Comparison of ENCODE assay signal across 9 mouse cellular contexts in genomic region chr10:80432387-80432785, GRCm38 (mm10). TPM values are rescaled to one million over a fixed set of nuclear protein-coding genes. Genes with fewer than 3 reads are reported as not detected.
DNase-seq lines count a peak whose midpoint lies in the region; ATAC-seq and TF ChIP-seq lines count a peak whose summit lies in the region.
"Had no signal": no experiment of that assay in that cellular context is flagged by ENCODE, and none has a peak within 500 bp of the region (broad histone marks: within the 10 kb centered on the region; RNA-seq: fewer than 3 reads in every experiment).

No protein-coding gene starts in this region.

- 2% methylated on average over 4 of the region's 4 CpGs for WGBS in spleen, adult 2 months
- WGBS in liver, embryonic 12.5 days (ENCODE audit: insufficient replicate concordance), result 7% methylated on average over 4 of the region's 4 CpGs

- peak overlapping the region; percentile 98 for H3K27ac ChIP-seq in spleen, adult 2 months (ENCODE audit: insufficient read depth, low read length)
- peak overlapping the region; percentile 95 for H3K27ac ChIP-seq in liver, embryonic 12.5 days

- no peak for DNase-seq in spleen, adult 2 months (ENCODE audit: low read depth in 1 of 2, low spot score in 2 of 2)
- no peak for DNase-seq in spleen, adult 18-20 months
- no peak for DNase-seq in adrenal gland, adult (ENCODE audit: inconsistent age in 2 of 2, low spot score in 1 of 2)
- DNase-seq in embryo, embryonic 10.5 days (ENCODE audit: low spot score), result no peak
- no peak for DNase-seq in left cerebral cortex, postnatal 14 days (ENCODE audit: low spot score in 2 of 2)
- DNase-seq: layer of hippocampus, postnatal 36 days had no signal

- peaks cover 48% of the 10 kb centered on the region for H3K36me3 ChIP-seq in erythroblast, embryonic 14.5 days (ENCODE audit: control insufficient read depth)
- H3K36me3 ChIP-seq in spleen, adult 2 months (ENCODE audit: control insufficient read depth, insufficient read depth, low read length), result peaks cover 17% of the 10 kb centered on the region
- H3K36me3 ChIP-seq in liver, embryonic 12.5 days, result peaks cover 42% of the 10 kb centered on the region

- H3K9me3 ChIP-seq in erythroblast, embryonic 14.5 days (ENCODE audit: control insufficient read depth, low read length), result peaks cover 2% of the 10 kb centered on the region; the same call in 1 of the 2 replicates
- no peaks in the 10 kb centered on the region for H3K9me3 ChIP-seq in liver, embryonic 12.5 days (replicated peaks)

- H3K27me3 ChIP-seq in erythroblast, embryonic 14.5 days (ENCODE audit: control insufficient read depth), result no peaks in the 10 kb centered on the region
- H3K27me3 ChIP-seq in spleen, adult 2 months (ENCODE audit: control insufficient read depth, insufficient read depth, low read length), result no peaks in the 10 kb centered on the region
- H3K27me3 ChIP-seq in liver, embryonic 12.5 days (replicated peaks), result no peaks in the 10 kb centered on the region

- peak overlapping the region; percentile 87 for H3K4me2 ChIP-seq in liver, embryonic 12.5 days

- H3K4me3 ChIP-seq in erythroblast, embryonic 14.5 days (replicated peaks), result peak overlapping the region; percentile 100
- peak overlapping the region; percentile 89 for H3K4me3 ChIP-seq in spleen, adult 2 months (ENCODE audit: extremely low read depth, insufficient read depth, insufficient read length)
- H3K4me3 ChIP-seq in liver, embryonic 12.5 days, result peak overlapping the region; percentile 100

- TF ChIP-seq POLR2A in spleen, adult 2 months (IDR thresholded peaks at IDR 0.05; ENCODE audit: low read depth, low read length), result no peak

- H3K4me1 ChIP-seq in erythroblast, embryonic 14.5 days (ENCODE audit: control insufficient read depth), result peaks cover 78% of the 10 kb centered on the region
- peaks cover 31% of the 10 kb centered on the region; the same call in 1 of the 2 replicates for H3K4me1 ChIP-seq in spleen, adult 2 months (ENCODE audit: control insufficient read depth, insufficient read depth, insufficient read length)
- H3K4me1 ChIP-seq in liver, embryonic 12.5 days, result peaks cover 68% of the 10 kb centered on the region

- no peak for TF ChIP-seq CTCF in spleen, adult 2 months (IDR thresholded peaks at IDR 0.05; ENCODE audit: extremely low read depth, insufficient read depth, insufficient read length, insufficient replicate concordance)

- no peak for ATAC-seq in erythroblast, adult 5-6 weeks (replicated peaks; ENCODE audit: low FRiP score, poor library complexity, severe bottlenecking)
- no peak for ATAC-seq in liver, embryonic 12.5 days

- intact Hi-C loops in left cerebral cortex, postnatal 14 days (cut with DNase I), result no loop called here

- H3K9ac ChIP-seq in liver, embryonic 12.5 days, result peak overlapping the region; percentile 100

RNA-seq across cellular contexts. Expression of gene Tcf3, which starts 1.1 kb away (rescaled TPM):
- 61.1 and 64.8 TPM in 2 replicates for polyA plus RNA-seq in erythroblast, embryonic 14.5 days (2012)
- total RNA-seq in erythroblast, adult 5-6 weeks (2015; ENCODE audit: low replicate concordance), result 30.7 and 31.1 TPM in 2 replicates
- 27.9 and 39.6 TPM in 2 replicates for total RNA-seq in erythroblast, adult 5-6 weeks (2017; ENCODE audit: low replicate concordance)
- polyA plus RNA-seq in spleen, adult 2 months (2012; rRNA removed), result 173 and 240 TPM in 2 replicates
- polyA plus RNA-seq in liver, embryonic 12.5 days (2016; fragmentation: Nextera tagmentation; extraction: Ambion mirVana), result 110 and 115 TPM in 2 replicates
- 10 to 100 TPM; 26.6 to 29.1 TPM for total RNA-seq in left cerebral cortex, postnatal 14 days (2021)

RNA-seq across cellular contexts. Expression of gene Uqcr11, which starts 25.8 kb away (rescaled TPM):
- 197 and 289 TPM in 2 replicates for polyA plus RNA-seq in erythroblast, embryonic 14.5 days (2012)
- total RNA-seq in erythroblast, adult 5-6 weeks (2015; ENCODE audit: low replicate concordance), result 38.2 and 42.4 TPM in 2 replicates
- total RNA-seq in erythroblast, adult 5-6 weeks (2017; ENCODE audit: low replicate concordance), result 56.0 and 60.8 TPM in 2 replicates
- 399 and 753 TPM in 2 replicates for polyA plus RNA-seq in spleen, adult 2 months (2012; rRNA removed)
- polyA plus RNA-seq in liver, embryonic 12.5 days (2016; fragmentation: Nextera tagmentation; extraction: Ambion mirVana), result 594 and 628 TPM in 2 replicates
- total RNA-seq in left cerebral cortex, postnatal 14 days (2021), result 100 to 1,000 TPM; 587 to 604 TPM

RNA-seq across cellular contexts. Expression of gene Mbd3, which starts 33.0 kb away (rescaled TPM):
- 24.1 and 26.2 TPM in 2 replicates for polyA plus RNA-seq in erythroblast, embryonic 14.5 days (2012)
- 11.9 and 38.4 TPM in 2 replicates for total RNA-seq in erythroblast, adult 5-6 weeks (2015; ENCODE audit: low replicate concordance)
- 10.5 and 21.3 TPM in 2 replicates for total RNA-seq in erythroblast, adult 5-6 weeks (2017; ENCODE audit: low replicate concordance)
- 110 and 124 TPM in 2 replicates for polyA plus RNA-seq in spleen, adult 2 months (2012; rRNA removed)
- polyA plus RNA-seq in liver, embryonic 12.5 days (2016; fragmentation: Nextera tagmentation; extraction: Ambion mirVana), result 134 and 140 TPM in 2 replicates
- total RNA-seq in left cerebral cortex, postnatal 14 days (2021), result 100 to 1,000 TPM; 122 to 134 TPM

RNA-seq across cellular contexts. Expression of gene Mex3d, which starts 44.9 kb away (rescaled TPM):
- 0.53 and 0.55 TPM in 2 replicates for polyA plus RNA-seq in erythroblast, embryonic 14.5 days (2012)
- total RNA-seq in erythroblast, adult 5-6 weeks (2015; ENCODE audit: low replicate concordance), result 1.5 TPM in 1 of 2 replicates, not detected in the other
- 0.51 and 0.70 TPM in 2 replicates for total RNA-seq in erythroblast, adult 5-6 weeks (2017; ENCODE audit: low replicate concordance)
- 13.4 and 22.6 TPM in 2 replicates for polyA plus RNA-seq in spleen, adult 2 months (2012; rRNA removed)
- 2.1 TPM in 2 replicates for polyA plus RNA-seq in liver, embryonic 12.5 days (2016; fragmentation: Nextera tagmentation; extraction: Ambion mirVana)
- 10 to 100 TPM; 19.9 to 24.1 TPM for total RNA-seq in left cerebral cortex, postnatal 14 days (2021)
